Comparison of ENCODE assay signal across 8 mouse cellular contexts in genomic region chr1:90998268-90998890, GRCm38 (mm10). TPM values are rescaled to one million over a fixed set of nuclear protein-coding genes. Genes with fewer than 3 reads are reported as not detected.
DNase-seq lines count a peak whose midpoint lies in the region; ATAC-seq and TF ChIP-seq lines count a peak whose summit lies in the region.

Gene Lrrfip1 (plus strand): TSS chr1:90998737.

- no peak within 1 kb of the TSS for H3K27ac ChIP-seq in kidney, embryonic 14.5 days (ENCODE audit: low read depth, low read length)
- peak within 1 kb of the TSS; percentile 33; the same call in 1 of the 2 replicates for H3K27ac ChIP-seq in forebrain, embryonic 14.5 days (ENCODE audit: low read depth, low read length)
- H3K27ac ChIP-seq in heart, postnatal 0 days (ENCODE audit: low read depth): peak within 1 kb of the TSS; percentile 98

- ATAC-seq in kidney, embryonic 14.5 days (ENCODE audit: low FRiP score, low TSS enrichment): peak; percentile 73
- ATAC-seq in forebrain, embryonic 14.5 days: peak; percentile 86
- ATAC-seq in heart, postnatal 0 days (ENCODE audit: insufficient read depth, low read depth): peak; percentile 69

- H3K9me3 ChIP-seq in kidney, embryonic 14.5 days (ENCODE audit: control insufficient read depth, low read length): no peaks in the 10 kb centered on the region
- no peaks in the 10 kb centered on the region for H3K9me3 ChIP-seq in forebrain, embryonic 14.5 days (replicated peaks; ENCODE audit: control insufficient read depth, low read length)
- H3K9me3 ChIP-seq in heart, postnatal 0 days (replicated peaks; ENCODE audit: control insufficient read depth, low read length): no peaks in the 10 kb centered on the region; the same call in 1 of the 2 replicates

- DNase-seq in kidney, adult 9 months: no peak
- DNase-seq in cerebellum, adult 11 months: peak; percentile 19
- DNase-seq in forebrain, embryonic 14.5 days (ENCODE audit: low spot score): peak; percentile 59
- no peak for DNase-seq in heart, postnatal 0 days (ENCODE audit: low spot score)
- DNase-seq in layer of hippocampus, postnatal 14 days (ENCODE audit: low spot score in 2 of 2): peak; percentile 37 to 67
- DNase-seq in lung, postnatal 14 days: peak; percentile 54
- DNase-seq in retina, postnatal 7 days (ENCODE audit: low read depth, low spot score): peak; percentile 43

- H3K9ac ChIP-seq in kidney, embryonic 14.5 days (ENCODE audit: low read depth, low read length): peak within 1 kb of the TSS; percentile 76
- H3K9ac ChIP-seq in forebrain, embryonic 14.5 days (ENCODE audit: low read length): peak within 1 kb of the TSS; percentile 81
- peak within 1 kb of the TSS; percentile 99 for H3K9ac ChIP-seq in heart, postnatal 0 days (replicated peaks; ENCODE audit: low read depth, low read length)

- H3K4me2 ChIP-seq in kidney, embryonic 14.5 days (replicated peaks; ENCODE audit: low read depth, low read length): peak within 1 kb of the TSS; percentile 98
- peak within 1 kb of the TSS; percentile 98 for H3K4me2 ChIP-seq in forebrain, embryonic 14.5 days (ENCODE audit: low read length)
- peak within 1 kb of the TSS; percentile 92 for H3K4me2 ChIP-seq in heart, postnatal 0 days (ENCODE audit: low read depth, low read length)

- TF ChIP-seq CTCF in heart, postnatal 0 days (IDR thresholded peaks at IDR 0.05; ENCODE audit: low read depth): no peak

- 2% methylated on average over 59 of the region's 59 CpGs for WGBS in kidney, embryonic 14.5 days
- 1% methylated on average over 59 of the region's 59 CpGs for WGBS in forebrain, embryonic 14.5 days
- 1% methylated on average over 59 of the region's 59 CpGs for WGBS in heart, postnatal 0 days

- peaks cover 11% of the 10 kb centered on the region; the same call in 1 of the 2 replicates for H3K4me1 ChIP-seq in kidney, embryonic 14.5 days (ENCODE audit: control insufficient read depth, insufficient read depth, low read length)
- peaks cover 6% of the 10 kb centered on the region; the same call in 1 of the 2 replicates for H3K4me1 ChIP-seq in forebrain, embryonic 14.5 days (ENCODE audit: control insufficient read depth, insufficient read depth, low read length)
- peaks cover 38% of the 10 kb centered on the region for H3K4me1 ChIP-seq in heart, postnatal 0 days (ENCODE audit: control insufficient read depth, insufficient read depth)

- no peak for TF ChIP-seq EP300 in heart, postnatal 0 days (IDR thresholded peaks at IDR 0.05; ENCODE audit: low read depth)

- H3K4me3 ChIP-seq in kidney, embryonic 14.5 days (ENCODE audit: low read length): peak within 1 kb of the TSS; percentile 78
- H3K4me3 ChIP-seq in forebrain, embryonic 14.5 days (ENCODE audit: low read depth, low read length): peak within 1 kb of the TSS; percentile 69
- H3K4me3 ChIP-seq in heart, postnatal 0 days (ENCODE audit: low read depth, low read length): peak within 1 kb of the TSS; percentile 98

- no peaks in the 10 kb centered on the region for H3K36me3 ChIP-seq in kidney, embryonic 14.5 days (ENCODE audit: control insufficient read depth, insufficient read depth, low read length)
- no peaks in the 10 kb centered on the region for H3K36me3 ChIP-seq in forebrain, embryonic 14.5 days (ENCODE audit: control insufficient read depth, insufficient read depth, low read length)
- H3K36me3 ChIP-seq in heart, postnatal 0 days (replicated peaks; ENCODE audit: control insufficient read depth, insufficient read depth, low read length): no peaks in the 10 kb centered on the region

- no peaks in the 10 kb centered on the region for H3K27me3 ChIP-seq in kidney, embryonic 14.5 days (ENCODE audit: control insufficient read depth, insufficient read depth, low read length)
- H3K27me3 ChIP-seq in forebrain, embryonic 14.5 days (replicated peaks; ENCODE audit: control insufficient read depth, insufficient read depth, low read length): no peaks in the 10 kb centered on the region
- H3K27me3 ChIP-seq in heart, postnatal 0 days (ENCODE audit: control insufficient read depth, insufficient read depth, low read length): no peaks in the 10 kb centered on the region

RNA-seq across cellular contexts. Expression of gene Lrrfip1, which starts in this region (rescaled TPM):
- 25.7 and 33.6 TPM in 2 replicates for polyA plus RNA-seq in kidney, embryonic 14.5 days (2014; fragmentation: Nextera tagmentation; extraction: Ambion mirVana)
- 27.2 and 35.6 TPM in 2 replicates for polyA plus RNA-seq in forebrain, embryonic 14.5 days (2014; fragmentation: Nextera tagmentation; extraction: Ambion mirVana)
- total RNA-seq in heart, postnatal 0 days (2014; rRNA removed; ENCODE audit: low replicate concordance): 120 and 135 TPM in 2 replicates
- polyA plus RNA-seq in heart, postnatal 0 days (2015; fragmentation: Nextera tagmentation; extraction: Ambion mirVana): 140 and 168 TPM in 2 replicates
- 10 to 100 TPM; 73.0 to 82.7 TPM for total RNA-seq in layer of hippocampus, postnatal 14 days (2021)

Comparison
In these comparisons a context has a peak if more than half of its experiments do, and no peak if none do; other contexts are left out.
1. DNase-seq: peak in cerebellum, adult 11 months (single experiment), forebrain, embryonic 14.5 days (single experiment), layer of hippocampus, postnatal 14 days (2 of 2), lung, postnatal 14 days (single experiment) and retina, postnatal 7 days (single experiment); none in kidney, adult 9 months (single experiment) and heart, postnatal 0 days (single experiment).
2. Peak in every context shown above with its lines, with median percentiles within 50 percentile points of each other: ATAC-seq, H3K4me2 ChIP-seq, H3K4me3 ChIP-seq and H3K9ac ChIP-seq.